8 mouse cellular contexts compared by ENCODE assay signal in genomic region chrX:20848256-20848984, GRCm38 (mm10). TPM values are rescaled to one million over a fixed set of nuclear protein-coding genes. Genes with fewer than 3 reads are reported as not detected.
DNase-seq lines count a peak whose midpoint lies in the region; ATAC-seq and TF ChIP-seq lines count a peak whose summit lies in the region.

No protein-coding gene starts in this region.

- 14% methylated on average over 42 of the region's 42 CpGs for WGBS in forebrain, embryonic 11.5 days
- WGBS in heart, embryonic 16.5 days = 12% methylated on average over 42 of the region's 42 CpGs
- 12% methylated on average over 42 of the region's 42 CpGs for WGBS in liver, embryonic 15.5 days (ENCODE audit: insufficient replicate concordance)
- 18% methylated on average over 42 of the region's 42 CpGs for WGBS in neural tube, embryonic 12.5 days

- in situ Hi-C loops in CH12.LX (cut with MboI; ENCODE audit: low pct_ligation_motif_present, low pct_unique_long_range_greater_than_20kb, low sequenced_read_pairs) = no loop called here

- TF ChIP-seq RAD21 in CH12.LX (IDR thresholded peaks at IDR 0.05; ENCODE audit: low read depth, low read length) = no peak

- no peaks in the 10 kb centered on the region for H3K27me3 ChIP-seq in CH12.LX (replicated peaks)
- no peaks in the 10 kb centered on the region for H3K27me3 ChIP-seq in forebrain, embryonic 11.5 days (ENCODE audit: control insufficient read depth, insufficient read depth, low read length)
- no peaks in the 10 kb centered on the region for H3K27me3 ChIP-seq in heart, embryonic 16.5 days (ENCODE audit: control insufficient read depth, insufficient read depth, low read length)
- H3K27me3 ChIP-seq in liver, embryonic 15.5 days = no peaks in the 10 kb centered on the region
- no peaks in the 10 kb centered on the region for H3K27me3 ChIP-seq in neural tube, embryonic 12.5 days (replicated peaks)

- ATAC-seq in forebrain, embryonic 11.5 days (replicated peaks; ENCODE audit: low FRiP score) = peak; percentile 98
- ATAC-seq in heart, embryonic 16.5 days (replicated peaks; ENCODE audit: extremely low read depth, insufficient read depth, low FRiP score) = peak; percentile 98
- peak; percentile 97 for ATAC-seq in liver, embryonic 15.5 days (ENCODE audit: insufficient read depth)
- peak; percentile 99 for ATAC-seq in neural tube, embryonic 12.5 days (ENCODE audit: low FRiP score, low read depth)

- peaks cover 25 to 32% of the 10 kb centered on the region in 2 experiments for H3K36me3 ChIP-seq in CH12.LX (replicated peaks in 1 of 2; ENCODE audit: control insufficient read depth in 1 of 2, insufficient read depth in 1 of 2, low read length in 1 of 2)
- no peaks in the 10 kb centered on the region; the same call in 1 of the 2 replicates for H3K36me3 ChIP-seq in forebrain, embryonic 11.5 days (ENCODE audit: control insufficient read depth, insufficient read depth, low read length)
- peaks cover 3% of the 10 kb centered on the region; the same call in 1 of the 2 replicates for H3K36me3 ChIP-seq in heart, embryonic 16.5 days (ENCODE audit: control insufficient read depth, insufficient read depth)
- peaks cover 26% of the 10 kb centered on the region for H3K36me3 ChIP-seq in liver, embryonic 15.5 days (replicated peaks)
- H3K36me3 ChIP-seq in neural tube, embryonic 12.5 days = peaks cover 19% of the 10 kb centered on the region; the same call in 1 of the 2 replicates

- DNase-seq in CH12.LX (ENCODE audit: extremely low read depth) = peak; percentile 94
- DNase-seq in c-Kit-positive CD71-positive TER-119-negative erythroid progenitor cells, embryonic 14.5 days (ENCODE audit: low read depth) = peak; percentile 89
- peak; percentile 89 for DNase-seq in forebrain, embryonic 11.5 days (ENCODE audit: low spot score)
- peak; percentile 90 to 97 for DNase-seq in kidney, postnatal 36 days
- DNase-seq in telencephalon, adult 2 months (ENCODE audit: low read depth, low spot score) = peak; percentile 95

- dilution Hi-C loops in CH12.LX (cut with MboI; ENCODE audit: extremely low pct_ligation_motif_present, extremely low pct_unique_long_range_greater_than_20kb, low sequenced_read_pairs) = no loop called here

- no peak for TF ChIP-seq CTCF in CH12.LX (conservative IDR thresholded peaks at IDR 0.05 in 1 of 2, IDR thresholded peaks at IDR 0.05 in 1 of 2; ENCODE audit: low read depth in 2 of 2, low read length in 2 of 2)

- peak; percentile 79 for TF ChIP-seq POLR2A in CH12.LX (IDR thresholded peaks at IDR 0.05; ENCODE audit: low read depth, low read length)

- peak overlapping the region; percentile 81 for H3K9ac ChIP-seq in CH12.LX (ENCODE audit: insufficient read depth, low read depth)
- H3K9ac ChIP-seq in forebrain, embryonic 11.5 days (ENCODE audit: low read length) = peak overlapping the region; percentile 64
- H3K9ac ChIP-seq in heart, embryonic 16.5 days (ENCODE audit: low read length) = peak overlapping the region; percentile 84
- H3K9ac ChIP-seq in liver, embryonic 15.5 days = peak overlapping the region; percentile 64
- H3K9ac ChIP-seq in neural tube, embryonic 12.5 days = peak overlapping the region; percentile 62

- peaks cover 4 to 13% of the 10 kb centered on the region in 2 experiments for H3K4me1 ChIP-seq in CH12.LX (ENCODE audit: control insufficient read depth in 1 of 2, insufficient read depth in 2 of 2)
- H3K4me1 ChIP-seq in forebrain, embryonic 11.5 days (replicated peaks; ENCODE audit: control insufficient read depth, insufficient read depth, low read length) = no peaks in the 10 kb centered on the region
- no peaks in the 10 kb centered on the region for H3K4me1 ChIP-seq in heart, embryonic 16.5 days (ENCODE audit: control insufficient read depth, insufficient read depth, low read length)
- peaks cover 7% of the 10 kb centered on the region for H3K4me1 ChIP-seq in liver, embryonic 15.5 days (replicated peaks)
- no peaks in the 10 kb centered on the region for H3K4me1 ChIP-seq in neural tube, embryonic 12.5 days

- peaks cover 16% of the 10 kb centered on the region for H3K79me2 ChIP-seq in CH12.LX (replicated peaks; ENCODE audit: control insufficient read depth, extremely low read depth, insufficient read depth, poor library complexity, severe bottlenecking)

- H3K9me3 ChIP-seq in CH12.LX (replicated peaks; ENCODE audit: low read length) = peaks cover 4% of the 10 kb centered on the region
- no peaks in the 10 kb centered on the region for H3K9me3 ChIP-seq in forebrain, embryonic 11.5 days (ENCODE audit: control insufficient read depth, low read length)
- no peaks in the 10 kb centered on the region for H3K9me3 ChIP-seq in heart, embryonic 16.5 days (replicated peaks; ENCODE audit: control insufficient read depth, low read length)
- no peaks in the 10 kb centered on the region for H3K9me3 ChIP-seq in liver, embryonic 15.5 days (replicated peaks)
- H3K9me3 ChIP-seq in neural tube, embryonic 12.5 days = no peaks in the 10 kb centered on the region

- 0 out of 2 replicates have a peak overlapping the region, but pooled peaks have one; percentile 28 for H3K27ac ChIP-seq in CH12.LX (ENCODE audit: insufficient read depth, low read depth)
- no peak overlapping the region for H3K27ac ChIP-seq in forebrain, embryonic 11.5 days (ENCODE audit: low read depth, low read length)
- peak overlapping the region; percentile 54 for H3K27ac ChIP-seq in heart, embryonic 16.5 days (ENCODE audit: low read length)
- no peak overlapping the region for H3K27ac ChIP-seq in liver, embryonic 15.5 days (replicated peaks)
- H3K27ac ChIP-seq in neural tube, embryonic 12.5 days = no peak overlapping the region

- H3K4me3 ChIP-seq in CH12.LX (replicated peaks in 1 of 3; ENCODE audit: low read depth in 2 of 3, low read length in 2 of 3, poor library complexity in 1 of 3) = peak overlapping the region; percentile 77 to 92 (median 78)
- peak overlapping the region; percentile 56 for H3K4me3 ChIP-seq in forebrain, embryonic 11.5 days (ENCODE audit: low read depth, low read length)
- H3K4me3 ChIP-seq in heart, embryonic 16.5 days (ENCODE audit: low read length) = peak overlapping the region; percentile 74
- H3K4me3 ChIP-seq in liver, embryonic 15.5 days (replicated peaks) = peak overlapping the region; percentile 69
- peak overlapping the region; percentile 59 for H3K4me3 ChIP-seq in neural tube, embryonic 12.5 days

- no peak for TF ChIP-seq EP300 in CH12.LX (IDR thresholded peaks at IDR 0.05; ENCODE audit: low read length)

- peak overlapping the region; percentile 75; the same call in 1 of the 2 replicates for H3K4me2 ChIP-seq in CH12.LX (ENCODE audit: insufficient read depth, low read depth, poor library complexity, severe bottlenecking)
- H3K4me2 ChIP-seq in forebrain, embryonic 11.5 days (ENCODE audit: low read depth, low read length, severe bottlenecking) = peak overlapping the region; percentile 61
- H3K4me2 ChIP-seq in heart, embryonic 16.5 days (ENCODE audit: low read depth, low read length) = peak overlapping the region; percentile 79
- H3K4me2 ChIP-seq in liver, embryonic 15.5 days = peak overlapping the region; percentile 72
- peak overlapping the region; percentile 62 for H3K4me2 ChIP-seq in neural tube, embryonic 12.5 days (replicated peaks)

TF ChIP-seq in CH12.LX, 34 proteins besides CTCF, POLR2A, EP300 and RAD21:
- TF ChIP-seq SMC3 (IDR thresholded peaks at IDR 0.05; ENCODE audit: low read depth, low read length) (no peak), CHD2 (IDR thresholded peaks at IDR 0.05; ENCODE audit: low read length) (peak; percentile 92), SIN3A (IDR thresholded peaks at IDR 0.05; ENCODE audit: low read length) (peak; percentile 73), ZKSCAN1 (IDR thresholded peaks at IDR 0.05; ENCODE audit: borderline replicate concordance, low read depth, low read length) (no peak), RCOR1 (conservative IDR thresholded peaks at IDR 0.05; ENCODE audit: low read depth, low read length) (no peak), ZMIZ1 (IDR thresholded peaks at IDR 0.05; ENCODE audit: low read depth, low read length) (0 out of 2 replicates have a peak, but pooled peaks have one; percentile 22), HCFC1 (IDR thresholded peaks at IDR 0.05; ENCODE audit: low read depth, low read length) (peak; percentile 74), NRF1 (IDR thresholded peaks at IDR 0.05; ENCODE audit: low read depth, low read length) (peak; percentile 82), ELF1 (IDR thresholded peaks at IDR 0.05; ENCODE audit: low read depth, low read length) (peak; percentile 78), TCF12 (IDR thresholded peaks at IDR 0.05; ENCODE audit: low read depth, low read length) (peak; percentile 68), MYC (IDR thresholded peaks at IDR 0.05; ENCODE audit: low read depth, low read length) (no peak), NELFE (IDR thresholded peaks at IDR 0.05; ENCODE audit: low read depth, low read length) (peak; percentile 73)

RNA-seq across cellular contexts. Expression of gene Timp1, which starts 21.5 kb away (rescaled TPM):
- total RNA-seq in CH12.LX (2012; rRNA removed) (0.13 TPM in 1 of 2 replicates, not detected in the other), CH12.LX (2014; rRNA removed) (not detected in 2 replicates)
- polyA plus RNA-seq in CH12.LX (2012; ENCODE audit: insufficient read length, low read depth) = 0.36 and 0.49 TPM in 2 replicates
- polyA plus RNA-seq in forebrain, embryonic 11.5 days (2014; fragmentation: Nextera tagmentation; extraction: Ambion mirVana) = 5.8 and 7.4 TPM in 2 replicates
- 21.7 and 22.0 TPM in 2 replicates for polyA plus RNA-seq in heart, embryonic 16.5 days (2015; fragmentation: Nextera tagmentation; extraction: Ambion mirVana)
- polyA plus RNA-seq in liver, embryonic 15.5 days (2015; fragmentation: Nextera tagmentation; extraction: Ambion mirVana) = 2.0 and 2.2 TPM in 2 replicates
- polyA plus RNA-seq in neural tube, embryonic 12.5 days (2016; fragmentation: Nextera tagmentation; extraction: Ambion mirVana) = 6.1 and 7.8 TPM in 2 replicates

RNA-seq across cellular contexts. Expression of gene Araf, which starts 50.8 kb away (rescaled TPM):
- total RNA-seq in CH12.LX (2012; rRNA removed) (60.6 and 63.8 TPM in 2 replicates), CH12.LX (2014; rRNA removed) (52.8 and 55.9 TPM in 2 replicates)
- 72.2 and 79.7 TPM in 2 replicates for polyA plus RNA-seq in CH12.LX (2012; ENCODE audit: insufficient read length, low read depth)
- polyA plus RNA-seq in forebrain, embryonic 11.5 days (2014; fragmentation: Nextera tagmentation; extraction: Ambion mirVana) = 97.1 and 104 TPM in 2 replicates
- 98.9 and 113 TPM in 2 replicates for polyA plus RNA-seq in heart, embryonic 16.5 days (2015; fragmentation: Nextera tagmentation; extraction: Ambion mirVana)
- polyA plus RNA-seq in liver, embryonic 15.5 days (2015; fragmentation: Nextera tagmentation; extraction: Ambion mirVana) = 39.8 and 45.3 TPM in 2 replicates
- polyA plus RNA-seq in neural tube, embryonic 12.5 days (2016; fragmentation: Nextera tagmentation; extraction: Ambion mirVana) = 172 and 181 TPM in 2 replicates

Comparison
In these comparisons a context has a peak if more than half of its experiments do, and no peak if none do; other contexts are left out.
1. H3K27ac ChIP-seq: peak in CH12.LX (single experiment) and heart, embryonic 16.5 days (single experiment); none in forebrain, embryonic 11.5 days (single experiment), liver, embryonic 15.5 days (single experiment) and neural tube, embryonic 12.5 days (single experiment).
2. Peak in every context shown above with its lines, with median percentiles within 50 percentile points of each other: DNase-seq, H3K4me2 ChIP-seq, H3K4me3 ChIP-seq, H3K9ac ChIP-seq and ATAC-seq.